Mouse (Mus musculus) ES-E14 (cell line): Measurements from ENCODE around the gene Nkiras1. TPM values are rescaled to one million over a fixed set of nuclear protein-coding genes. Genes with fewer than 3 reads are reported as not detected.

Experiments used
- DNase-seq: peaks from one replicate; pipeline ENCODE4 v3.0.0-alpha.2; 2013; ENCODE audit warnings: low read depth, low spot score
- H3K27ac ChIP-seq: 2 replicates; pipeline ENCODE4 v1.5.1; 2012; ENCODE audit warnings: low read depth, mild to moderate bottlenecking, low read length, moderate library complexity, mixed read lengths; ENCODE audit not compliant: poor library complexity, insufficient read depth, severe bottlenecking
- H3K36me3 ChIP-seq: 2 replicates; pipeline ENCODE4 v1.6.1; 2012; ENCODE audit warnings: mild to moderate bottlenecking, low read length, moderate library complexity, mixed read lengths; ENCODE audit not compliant: control insufficient read depth, poor library complexity, insufficient read depth, severe bottlenecking
- H3K4me1 ChIP-seq, 2 experiments: fragments of 150-350 bp in 1 of 2; sonication (generic) in 1 of 2; 2 replicates each; pipeline ENCODE4 v1.6.1; 2012; ENCODE audit warnings: low read length in 2 of 2, mild to moderate bottlenecking in 1 of 2, mixed read lengths in 1 of 2; ENCODE audit not compliant: control insufficient read depth in 2 of 2, insufficient read depth in 2 of 2, poor library complexity in 1 of 2
- H3K4me3 ChIP-seq, 2 experiments: fragments of 150-350 bp in 1 of 2; sonication (generic) in 1 of 2; 2 replicates each; pipeline ENCODE4 v1.5.1; 2012; ENCODE audit warnings: low read length in 2 of 2, low read depth in 1 of 2, mild to moderate bottlenecking in 1 of 2, mixed read lengths in 1 of 2; ENCODE audit not compliant: insufficient read depth in 1 of 2, poor library complexity in 1 of 2, severe bottlenecking in 1 of 2
- H3K9ac ChIP-seq: 2 replicates; pipeline ENCODE4 v1.6.1; 2012; ENCODE audit warnings: low read depth, mild to moderate bottlenecking, low read length, mixed read lengths; ENCODE audit not compliant: poor library complexity, insufficient read depth, severe bottlenecking
- H3K9me3 ChIP-seq: fragments of 150-350 bp; sonication (generic); 2 replicates; pipeline ENCODE4 v1.6.1; 2012; ENCODE audit warnings: low read depth, mild to moderate bottlenecking, low read length; ENCODE audit not compliant: control insufficient read depth, insufficient read depth
- CHD2 ChIP-seq: IDR thresholded peaks from 2 replicates; pipeline ENCODE4 v1.6.1; 2014; ENCODE audit warnings: mild to moderate bottlenecking, low read depth, low read length, inconsistent platforms
- HCFC1 ChIP-seq: IDR thresholded peaks from 2 replicates; pipeline ENCODE4 v1.6.1; 2012; ENCODE audit warnings: low read length, inconsistent platforms, borderline replicate concordance; ENCODE audit not compliant: insufficient read depth
- MAFK ChIP-seq: IDR thresholded peaks from 2 replicates; pipeline ENCODE4 v1.6.1; 2014; ENCODE audit warnings: mild to moderate bottlenecking, low read depth, low read length, inconsistent platforms; ENCODE audit not compliant: insufficient read depth
- ZC3H11A ChIP-seq: IDR thresholded peaks from 2 replicates; pipeline ENCODE4 v1.6.1; 2012; ENCODE audit warnings: low read depth, mild to moderate bottlenecking, inconsistent platforms, low read length, borderline replicate concordance
- ZNF384 ChIP-seq: IDR thresholded peaks from 2 replicates; pipeline ENCODE4 v1.6.1; 2012; ENCODE audit warnings: low read depth, low read length, inconsistent platforms
- in situ Hi-C, 2 experiments: fragments of 600-800 bp; cut with MboI; formaldehyde crosslinking; loops; one replicate each; pipeline ENCODE4 v1.15.1; 2025; ENCODE audit warnings: low sequenced_read_pairs in 2 of 2, inconsistent platforms in 1 of 2; ENCODE audit not compliant: unreplicated experiment in 2 of 2
- total RNA-seq: library from RNA; depleted of rRNA; stranded (reverse); fragments of 300-350 nt; gene quantifications from 2 replicates; pipeline ENCODE4 v1.2.3, GENCODE M21; 2012

Nkiras1 gene
- total RNA-seq, 1 experiment, result 8.1 TPM

DNA sequence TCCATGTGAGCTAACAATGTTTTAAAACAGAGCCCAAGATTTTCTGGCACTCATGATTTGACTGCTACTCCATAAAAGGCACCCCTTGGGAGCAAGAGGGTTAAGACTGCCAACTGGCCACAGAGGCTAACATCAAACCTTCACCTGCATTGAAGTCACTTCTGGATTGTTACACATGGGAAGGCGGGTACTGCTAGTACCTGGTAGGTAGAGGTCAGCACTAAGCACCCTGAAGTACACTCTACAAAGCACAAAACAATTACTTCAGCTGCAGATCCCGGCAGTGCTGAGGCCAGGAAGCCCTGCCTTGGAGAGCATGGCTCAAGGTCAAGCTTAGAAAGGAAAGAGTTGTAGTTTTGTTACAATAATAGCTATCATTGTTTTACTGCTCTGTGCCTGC, 16.5 kb downstream of the Nkiras1 start:
- no peak for DNase-seq
- H3K4me1 ChIP-seq, result peaks cover 0 to 2% of the 10 kb centered on the region in 2 experiments; a peak in 1 of 4 replicates
- H3K4me3 ChIP-seq, result no peak overlapping the region
- no peak for TF ChIP-seq MAFK
- TF ChIP-seq HCFC1, result no peak
- no peak for TF ChIP-seq ZNF384
- TF ChIP-seq ZC3H11A, result no peak
- TF ChIP-seq CHD2, result no peak
- no peak overlapping the region for H3K27ac ChIP-seq
- no peaks in the 10 kb centered on the region; the same call in 1 of the 2 replicates for H3K9me3 ChIP-seq
- H3K9ac ChIP-seq, result no peak overlapping the region
- in situ Hi-C loops, result no loop called here
- no peaks in the 10 kb centered on the region for H3K36me3 ChIP-seq

GRCm38 (mm10) chr14:18292111-18292510, 21.2 kb downstream of the Nkiras1 start:
- no peak overlapping the region for H3K9ac ChIP-seq
- TF ChIP-seq CHD2 (no peak), HCFC1 (no peak), ZC3H11A (no peak), ZNF384 (no peak), MAFK (no peak)
- peaks cover 0 to 2% of the 10 kb centered on the region in 2 experiments; a peak in 1 of 4 replicates for H3K4me1 ChIP-seq
- in situ Hi-C loops, result no loop called here
- DNase-seq, result no peak
- H3K27ac ChIP-seq, result no peak overlapping the region
- no peaks in the 10 kb centered on the region for H3K36me3 ChIP-seq
- no peak overlapping the region for H3K4me3 ChIP-seq
- no peaks in the 10 kb centered on the region for H3K9me3 ChIP-seq

DNA sequence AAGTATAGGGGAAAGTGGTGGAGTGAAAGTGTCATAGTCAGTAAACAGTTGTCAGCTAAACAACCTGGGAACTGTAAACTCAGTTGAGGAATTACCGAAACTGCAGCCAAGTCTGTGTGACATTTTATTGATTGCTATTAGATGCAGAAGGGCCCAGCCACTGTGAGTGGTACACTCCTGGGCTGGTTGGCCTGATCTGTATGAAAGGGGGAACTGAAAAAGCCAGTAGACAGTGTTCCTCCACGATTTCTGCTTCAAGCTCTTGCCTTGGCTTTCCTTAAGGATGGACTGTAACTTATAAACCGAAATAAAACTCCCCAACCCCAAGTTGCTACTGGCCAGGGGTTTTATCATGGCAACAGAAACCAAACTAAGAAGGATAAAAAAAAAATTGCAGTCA, 21.6 kb downstream of the Nkiras1 start:
- no peak overlapping the region for H3K4me3 ChIP-seq
- in situ Hi-C loops, result no loop called here
- H3K4me1 ChIP-seq, result no peaks in the 10 kb centered on the region
- H3K9me3 ChIP-seq, result no peaks in the 10 kb centered on the region
- H3K36me3 ChIP-seq, result no peaks in the 10 kb centered on the region
- H3K9ac ChIP-seq, result no peak overlapping the region
- no peak overlapping the region for H3K27ac ChIP-seq
- DNase-seq, result no peak
- no peak for TF ChIP-seq HCFC1

DNA sequence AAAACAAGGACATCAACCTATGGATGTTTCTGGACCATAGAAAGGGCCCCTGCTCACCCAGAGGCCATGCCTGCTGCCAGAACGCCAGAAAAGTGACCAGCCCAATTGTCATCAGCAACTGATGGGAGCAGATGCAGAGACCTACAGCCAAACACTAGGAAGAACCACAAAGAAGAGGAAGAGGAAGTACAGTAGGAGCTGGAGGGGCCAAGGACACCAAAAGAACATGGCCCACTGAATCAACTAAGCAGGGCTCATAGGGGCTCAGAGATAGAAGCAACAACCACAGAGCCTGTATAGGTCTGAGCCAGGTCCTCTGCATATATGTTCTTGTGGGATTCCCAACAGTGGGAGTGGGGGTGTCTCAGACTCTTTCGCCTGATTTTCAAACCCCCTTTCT, 26.5 kb downstream of the Nkiras1 start:
- no peaks in the 10 kb centered on the region for H3K9me3 ChIP-seq
- no peak overlapping the region for H3K27ac ChIP-seq
- H3K9ac ChIP-seq, result no peak overlapping the region
- H3K4me1 ChIP-seq, result no peaks in the 10 kb centered on the region
- H3K36me3 ChIP-seq, result no peaks in the 10 kb centered on the region
- in situ Hi-C loops, result no loop called here
- no peak for DNase-seq
- TF ChIP-seq MAFK (no peak), ZC3H11A (no peak), ZNF384 (no peak), CHD2 (no peak), HCFC1 (no peak)
- no peak overlapping the region for H3K4me3 ChIP-seq

GRCm38 (mm10) chr14:18298874-18299273, 27.9 kb downstream of the Nkiras1 start:
- no peak overlapping the region for H3K27ac ChIP-seq
- no peak overlapping the region for H3K4me3 ChIP-seq
- H3K36me3 ChIP-seq, result no peaks in the 10 kb centered on the region
- no peak overlapping the region for H3K9ac ChIP-seq
- no peaks in the 10 kb centered on the region for H3K9me3 ChIP-seq
- in situ Hi-C loops, result no loop called here
- DNase-seq, result no peak
- no peaks in the 10 kb centered on the region for H3K4me1 ChIP-seq
- no peak for TF ChIP-seq MAFK
- no peak for TF ChIP-seq CHD2
- no peak for TF ChIP-seq ZNF384
- TF ChIP-seq ZC3H11A, result no peak
- TF ChIP-seq HCFC1, result no peak
